Mouse (Mus musculus): ENCODE measurements around the gene Fam206a. TPM values are rescaled to one million over a fixed set of nuclear protein-coding genes. Genes with fewer than 3 reads are reported as not detected.

Gene Fam206a
- polyA plus RNA-seq, 1 experiment, result 12.6 TPM

DNA sequence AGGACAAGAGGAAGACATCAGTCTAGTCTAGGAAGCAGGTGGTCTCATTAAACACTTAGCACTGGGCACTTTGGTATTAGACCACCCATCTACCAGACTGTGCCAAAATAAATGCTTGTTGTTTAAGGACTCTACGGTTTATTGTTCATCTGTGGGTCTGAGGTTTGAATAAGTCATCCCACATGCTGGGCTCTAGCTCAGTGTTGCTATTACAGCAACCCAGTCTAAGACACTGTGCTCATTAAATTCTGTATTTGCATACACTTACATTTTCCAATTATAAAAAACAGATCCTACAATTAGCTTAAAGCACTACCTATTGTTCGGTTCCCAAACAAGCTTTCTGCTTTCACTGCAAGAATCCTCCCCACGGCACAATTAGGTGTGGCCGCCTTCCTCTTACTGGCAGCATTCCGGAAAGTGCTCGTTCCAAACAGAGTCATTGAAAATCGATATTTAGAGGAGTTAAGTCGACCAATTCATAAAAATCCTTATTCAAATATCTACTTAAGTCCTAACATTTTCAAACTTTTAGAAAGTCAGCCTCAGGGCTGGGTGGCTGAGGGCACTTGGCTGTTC is 54.3 kb downstream of the Fam206a start:
- Histone ChIP-seq H3K27ac (ENCODE audit: insufficient read depth, low read length) (no peak overlapping the region), H3K4me3 (ENCODE audit: insufficient read depth, low read length) (no peak overlapping the region), H3K4me1 (ENCODE audit: control insufficient read depth, insufficient read depth, low read length) (peaks cover 2% of the 10 kb centered on the region; the same call in 1 of the 2 replicates)
- TF ChIP-seq CTCF (IDR thresholded peaks at IDR 0.05; ENCODE audit: extremely low read depth, insufficient read depth, low read length) (no peak), POLR2A (IDR thresholded peaks at IDR 0.05; ENCODE audit: extremely low read depth, insufficient read depth, low read length) (no peak)

DNA sequence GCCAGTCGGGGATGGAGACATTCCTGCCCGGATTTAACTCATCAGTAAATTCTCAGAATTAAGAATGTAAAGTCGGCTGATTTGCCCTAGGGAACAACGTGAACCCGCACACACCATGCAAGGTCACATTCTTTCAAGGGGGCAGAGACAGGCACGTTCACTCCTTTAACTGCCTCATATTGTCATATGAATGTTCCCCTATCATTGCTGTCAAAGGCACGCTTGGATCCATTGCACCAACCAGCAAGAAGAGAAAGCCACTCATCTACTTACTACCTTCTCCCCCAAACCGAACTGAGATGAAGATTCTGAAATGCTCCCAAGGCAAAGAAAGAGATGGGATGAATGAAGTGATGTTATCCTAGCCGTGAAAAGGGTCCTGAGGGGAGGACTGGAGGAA is 56.6 kb downstream of the Fam206a start:
- H3K27ac ChIP-seq (ENCODE audit: insufficient read depth, low read length), result no peak overlapping the region
- TF ChIP-seq CTCF (IDR thresholded peaks at IDR 0.05; ENCODE audit: extremely low read depth, insufficient read depth, low read length) (no peak), POLR2A (IDR thresholded peaks at IDR 0.05; ENCODE audit: extremely low read depth, insufficient read depth, low read length) (no peak)
- H3K4me3 ChIP-seq (ENCODE audit: insufficient read depth, low read length), result no peak overlapping the region
- H3K4me1 ChIP-seq (ENCODE audit: control insufficient read depth, insufficient read depth, low read length), result peaks cover 6% of the 10 kb centered on the region

Other genes starting within 250 kb of the Fam206a start
- not detected in 2 replicates for gene Gm26657, start 62.3 kb upstream of the Fam206a start, polyA plus RNA-seq (2012; rRNA removed)
- 0.11 and 0.17 TPM in 2 replicates for gene Actl7b, start 60.9 kb upstream of the Fam206a start, polyA plus RNA-seq (2012; rRNA removed)
- gene Actl7a, start 58.9 kb upstream of the Fam206a start, polyA plus RNA-seq (2012; rRNA removed), result not detected in 2 replicates
- gene Elp1, start within 50 bp of the Fam206a start, polyA plus RNA-seq (2012; rRNA removed), result 70.7 and 71.5 TPM in 2 replicates
- 22.2 and 26.1 TPM in 2 replicates for gene Ctnnal1, start 62.8 kb downstream of the Fam206a start, polyA plus RNA-seq (2012; rRNA removed)
- 17.4 and 17.5 TPM in 2 replicates for gene Tmem245, start 145.1 kb downstream of the Fam206a start, polyA plus RNA-seq (2012; rRNA removed)
- gene Frrs1l, start 188.0 kb downstream of the Fam206a start, polyA plus RNA-seq (2012; rRNA removed), result 91.8 and 97.1 TPM in 2 replicates